Mouse (Mus musculus) gastrocnemius, postnatal 4 days (tissue): ENCODE measurements around the gene Hist1h4h. TPM values are rescaled to one million over a fixed set of nuclear protein-coding genes. Genes with fewer than 3 reads are reported as not detected.
A peak's percentile ranks its signal among the peaks of the same experiment; 100 is the strongest.
"Not testable (repeated sequence)": the region's sequence is repeated elsewhere in the genome, so short reads cannot be mapped to it uniquely, and the experiment has no call there.

Experiments used
- DNase-seq, 2 experiments: peaks; one replicate each; pipeline ENCODE4 v3.0.0; 2021 to 2022; ENCODE audit warnings: low spot score in 2 of 2, mixed read lengths in 2 of 2
- microRNA-seq: library from miRNA; unstranded; fragments of <30 nt; microRNA quantifications from one replicate; pipeline ENCODE4 v1.2.0, GENCODE M21; 2021
- total RNA-seq, 2 experiments: library from RNA; stranded (reverse); gene quantifications; 2 replicates each; pipeline ENCODE4 v1.2.3; 2021

The Hist1h4h gene
- total RNA-seq, 2 experiments from 2014 or later: 761 to 939 TPM

GRCm38 (mm10) chr13:23573898-23574524, 43.2 kb downstream of the Hist1h4h start, which contains the start of the genes Hist1h2bf and Hist1h2ad:
Hist1h2bf (minus strand) TSS chr13:23574196.
Hist1h2ad (plus strand) TSS chr13:23574381.
- DNase-seq: peak; percentile 67 to 87

GRCm38 (mm10) chr13:23574546-23575170, 43.8 kb downstream of the Hist1h4h start:
- not testable (repeated sequence) for DNase-seq

GRCm38 (mm10) chr13:23575271-23575851, 44.5 kb downstream of the Hist1h4h start, which contains the start of gene Hist1h3d:
Hist1h3d (plus strand) TSS chr13:23575763.
- DNase-seq: peak in 1 of 2 experiments; percentile 39

GRCm38 (mm10) chr13:23575864-23576313, 45.0 kb downstream of the Hist1h4h start:
- DNase-seq: not testable (repeated sequence)

- no peak for DNase-seq
These were observed 45.6 kb downstream of the Hist1h4h start for GRCm38 (mm10) chr13:23576351-23576881.

- DNase-seq: no peak
These were observed 46.2 kb downstream of the Hist1h4h start for GRCm38 (mm10) chr13:23576906-23577639.

GRCm38 (mm10) chr13:23577835-23578234, 47.0 kb downstream of the Hist1h4h start:
- DNase-seq: no peak

Small RNAs within 50 kb of the gene (microRNA-seq; reads per million reads assigned to microRNA genes)
- gene Gm44297 (not detected), gene Gm44359 (not detected), gene Gm44394 (not detected), gene n-TStga1 (not detected)

Other genes with a start within 250 kb of the Hist1h4h start
- gene Zfp322a, start 161.8 kb upstream of the Hist1h4h start, total RNA-seq: 10 to 100 TPM; 17.8 to 20.8 TPM
- 1 to 10 TPM; 6.2 to 6.6 TPM for gene Abt1, start 107.2 kb upstream of the Hist1h4h start, total RNA-seq
- gene Btn1a1, start 65.1 kb upstream of the Hist1h4h start, total RNA-seq: not detected
- gene Btn2a2, start 42.2 kb upstream of the Hist1h4h start, total RNA-seq: under 1 TPM in 1 of 2 experiments, not detected in 1; 0.23 TPM
- gene Hist1h2af, start 2.9 kb downstream of the Hist1h4h start, total RNA-seq: 100 to 1,000 TPM; 329 to 395 TPM
- gene Hist1h3g, start 4.4 kb downstream of the Hist1h4h start, total RNA-seq: 100 to 1,000 TPM; 100 to 143 TPM
- gene Hist1h2bh, start 12.3 kb downstream of the Hist1h4h start, total RNA-seq: 10 to 100 TPM; 18.5 to 24.9 TPM
- 100 to 1,000 TPM in 1 of 2 experiments, 10 to 100 TPM in 1; 92.1 to 134 TPM for gene Hist1h3f, start 13.0 kb downstream of the Hist1h4h start, total RNA-seq
- 100 to 1,000 TPM; 613 to 773 TPM for gene Hist1h4f, start 20.6 kb downstream of the Hist1h4h start, total RNA-seq
- gene Hist1h1d, start 22.2 kb downstream of the Hist1h4h start, total RNA-seq: 10 to 100 TPM; 34.6 to 45.9 TPM
- 100 to 1,000 TPM; 232 to 273 TPM for gene Hist1h3e, start 31.3 kb downstream of the Hist1h4h start, total RNA-seq
- 10 to 100 TPM; 63.6 to 92.7 TPM for gene Hist1h2ae, start 40.2 kb downstream of the Hist1h4h start, total RNA-seq
- 100 to 1,000 TPM; 491 to 581 TPM for gene Hist1h2bg, start 40.3 kb downstream of the Hist1h4h start, total RNA-seq
- 100 to 1,000 TPM; 240 to 292 TPM for gene Hist1h2bf, start 43.1 kb downstream of the Hist1h4h start, total RNA-seq
- 10 to 100 TPM; 51.6 to 79.2 TPM for gene Hist1h2ad, start 43.3 kb downstream of the Hist1h4h start, total RNA-seq
- 10 to 100 TPM; 55.2 to 69.3 TPM for gene Hist1h3d, start 44.7 kb downstream of the Hist1h4h start, total RNA-seq
- 100 to 1,000 TPM; 302 to 338 TPM for gene Hist1h4d, start 50.5 kb downstream of the Hist1h4h start, total RNA-seq
- gene Hist1h2be, start 90.1 kb downstream of the Hist1h4h start, total RNA-seq: 10 to 100 TPM; 40.8 to 47.6 TPM
- 100 to 1,000 TPM; 307 to 345 TPM for gene Hist1h1e, start 91.5 kb downstream of the Hist1h4h start, total RNA-seq
- 10 to 100 TPM; 12.7 to 14.2 TPM for gene Hist1h2ac, start 152.9 kb downstream of the Hist1h4h start, total RNA-seq
- gene Hist1h2bc, start 153.1 kb downstream of the Hist1h4h start, total RNA-seq: 10 to 100 TPM; 71.7 to 84.0 TPM
- 1 to 10 TPM; 1.3 to 1.6 TPM for gene Hist1h1t, start 164.8 kb downstream of the Hist1h4h start, total RNA-seq
- gene Hist1h4c, start 167.4 kb downstream of the Hist1h4h start, total RNA-seq: 100 to 1,000 TPM; 206 to 241 TPM
- 1 to 10 TPM; 5.9 to 6.6 TPM for gene Hfe, start 179.8 kb downstream of the Hist1h4h start, total RNA-seq
- gene Hist1h1c, start 207.8 kb downstream of the Hist1h4h start, total RNA-seq: 100 to 1,000 TPM; 462 to 585 TPM
- gene Hist1h3c, start 214.6 kb downstream of the Hist1h4h start, total RNA-seq: 100 to 1,000 TPM; 162 to 207 TPM
- gene Hist1h2bb, start 215.7 kb downstream of the Hist1h4h start, total RNA-seq: 100 to 1,000 TPM; 215 to 270 TPM
- 100 to 1,000 TPM; 390 to 456 TPM for gene Hist1h2ab, start 220.1 kb downstream of the Hist1h4h start, total RNA-seq
- gene Hist1h3b, start 221.2 kb downstream of the Hist1h4h start, total RNA-seq: 100 to 1,000 TPM; 433 to 519 TPM
- gene Hist1h4b, start 226.0 kb downstream of the Hist1h4h start, total RNA-seq: 100 to 1,000 TPM; 298 to 366 TPM
- gene Hist1h4a, start 230.2 kb downstream of the Hist1h4h start, total RNA-seq: 100 to 1,000 TPM; 369 to 391 TPM
- 100 to 1,000 TPM; 353 to 457 TPM for gene Hist1h3a, start 231.3 kb downstream of the Hist1h4h start, total RNA-seq
- 100 to 1,000 TPM; 271 to 321 TPM for gene Hist1h1a, start 232.6 kb downstream of the Hist1h4h start, total RNA-seq
- not detected for gene Trim38, start 238.9 kb downstream of the Hist1h4h start, total RNA-seq